Mouse (Mus musculus): ENCODE results near the gene Mblac2.
"Not testable (repeated sequence)": the region's sequence is repeated elsewhere in the genome, so short reads cannot be mapped to it uniquely, and the experiment has no call there.

Mblac2 gene

DNA sequence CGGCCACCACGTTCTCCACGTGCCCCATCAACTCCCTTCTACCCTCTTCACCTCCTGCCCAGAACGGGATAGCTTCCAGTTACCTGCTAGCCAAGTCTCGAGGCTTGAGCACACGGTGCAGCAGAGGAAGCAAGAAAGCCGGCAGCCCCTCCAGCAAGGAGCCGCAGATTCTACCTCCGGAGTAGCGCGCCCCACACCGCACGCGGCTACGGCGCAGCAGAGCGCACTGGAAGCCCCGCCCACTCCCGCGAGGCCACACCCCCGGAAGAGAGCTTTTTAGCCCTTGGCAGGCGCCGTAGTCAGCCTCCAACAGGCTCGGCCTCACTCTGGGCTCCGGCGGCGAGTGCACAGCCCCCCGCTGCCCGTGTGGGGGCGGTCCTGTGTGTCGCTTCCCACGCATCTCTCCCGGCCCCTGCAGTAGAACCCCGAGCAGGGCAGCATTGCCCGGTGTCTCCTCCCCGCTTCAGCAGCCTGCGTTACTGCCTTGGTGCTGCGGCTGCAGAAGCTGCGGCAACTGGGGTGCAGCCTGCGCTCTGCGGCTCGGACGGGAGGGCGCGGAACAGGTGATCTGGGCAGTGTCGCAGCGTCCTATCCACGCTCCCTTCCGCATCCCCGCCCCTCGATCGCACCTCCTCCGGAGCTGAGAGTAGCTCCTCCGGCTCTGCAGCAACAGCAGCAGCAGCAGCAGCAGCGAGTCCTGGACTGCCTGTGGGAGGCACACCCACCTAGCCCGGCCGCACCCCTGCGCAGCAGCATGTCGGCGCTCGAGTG, at the start of gene Mblac2, which contains the start of gene Polr3g:
Mblac2 (plus strand) TSS at position 567 of the 771 bp plus-strand sequence.
Polr3g (minus strand) TSS at position 239 of the 771 bp plus-strand sequence.
- DNase-seq (ENCODE audit: low spot score), result peak; percentile 90

DNA sequence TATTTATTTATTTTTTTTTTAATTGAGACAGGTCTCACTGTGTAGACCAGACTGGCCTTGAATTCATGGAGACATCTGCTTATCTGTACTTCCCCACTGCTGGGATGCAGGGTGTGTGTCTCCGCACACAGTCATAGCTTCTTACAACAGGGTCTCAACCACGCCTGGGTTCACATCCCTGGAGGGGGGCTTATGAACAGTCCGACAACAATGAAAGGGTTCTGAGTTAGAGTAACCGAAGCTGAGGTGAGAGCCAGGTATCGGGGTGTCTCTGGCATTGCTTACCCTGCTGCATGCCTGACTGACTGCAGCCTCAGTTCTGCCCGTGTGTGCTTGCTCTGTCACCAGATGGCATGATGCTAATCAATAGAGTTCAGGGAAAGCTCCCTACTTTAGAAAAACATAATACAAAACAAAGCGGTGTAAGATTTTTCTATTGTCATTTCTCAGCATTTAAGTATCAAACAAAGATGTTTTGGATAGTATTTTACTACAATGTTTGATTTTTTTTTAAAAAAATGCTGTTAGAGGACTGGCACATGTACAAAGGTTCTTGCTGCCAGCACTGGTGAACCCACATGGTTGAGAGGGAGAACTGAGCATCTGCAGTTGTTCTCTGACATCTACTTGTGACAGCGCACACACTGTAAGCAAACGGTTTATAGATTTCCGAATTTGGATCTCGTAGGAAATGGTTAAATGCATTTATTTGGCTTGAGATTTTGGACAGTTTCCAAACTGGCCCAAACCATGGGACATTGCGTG, 47.4 kb upstream of the Mblac2 start:
- DNase-seq (ENCODE audit: low spot score), result no peak

DNA sequence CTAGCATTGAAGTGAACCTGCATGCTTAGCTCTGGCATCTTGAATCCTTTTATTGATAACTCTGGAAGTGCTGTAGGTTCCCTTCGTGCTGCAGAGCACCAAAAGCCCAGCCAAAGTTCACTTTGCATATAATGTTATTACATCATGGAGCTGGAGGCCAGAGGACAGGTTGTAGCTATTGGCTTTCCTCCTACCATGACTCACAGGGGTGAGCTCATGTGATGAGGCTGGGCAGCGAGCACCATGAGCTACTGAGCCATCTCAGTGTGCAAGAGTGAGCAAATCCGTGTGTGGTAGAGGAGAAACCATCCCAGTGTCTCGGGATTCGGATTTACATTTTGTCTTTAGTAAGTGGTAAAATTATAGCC, 46.8 kb upstream of the Mblac2 start:
- DNase-seq (ENCODE audit: low spot score), result no peak

DNA sequence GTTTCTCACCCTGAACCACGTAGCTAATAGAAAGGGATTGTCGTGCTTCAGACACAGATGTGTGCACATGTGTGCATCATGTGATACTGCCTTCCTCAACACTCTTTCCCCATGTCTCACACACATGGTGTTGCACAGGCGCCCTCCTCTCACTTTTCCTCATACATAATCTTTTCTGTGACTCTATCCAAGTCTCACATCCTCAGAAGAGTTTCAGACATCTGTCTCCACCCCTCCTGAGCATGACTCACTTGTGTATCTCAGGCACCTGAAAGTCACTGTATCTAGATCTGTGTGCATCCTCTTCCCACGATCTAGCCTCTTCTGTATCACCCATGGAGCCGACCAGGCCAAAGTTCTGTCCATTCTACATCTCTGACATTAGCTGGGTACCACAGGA, 43.4 kb upstream of the Mblac2 start:
- DNase-seq (ENCODE audit: low spot score), result no peak

DNA sequence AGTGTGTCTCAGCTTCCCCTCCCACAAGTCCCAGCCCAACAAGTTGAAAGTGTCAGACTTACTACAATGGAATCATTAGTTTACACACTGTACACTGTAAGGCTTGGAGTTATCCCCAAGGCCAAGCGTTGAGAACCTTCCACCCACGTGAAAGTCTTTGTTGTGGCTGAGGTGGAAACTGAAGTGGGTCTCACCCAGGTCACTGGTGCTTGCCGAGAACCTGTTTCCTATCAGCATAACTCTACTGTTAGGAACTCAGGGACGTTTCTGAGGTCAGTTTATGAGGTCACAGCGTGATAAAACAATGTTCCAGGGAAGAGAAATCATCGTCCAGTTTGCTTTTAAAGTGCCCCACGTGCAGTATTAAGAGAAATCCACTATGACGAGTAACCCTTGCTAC, 35.8 kb upstream of the Mblac2 start:
- DNase-seq (ENCODE audit: low spot score), result no peak

DNA sequence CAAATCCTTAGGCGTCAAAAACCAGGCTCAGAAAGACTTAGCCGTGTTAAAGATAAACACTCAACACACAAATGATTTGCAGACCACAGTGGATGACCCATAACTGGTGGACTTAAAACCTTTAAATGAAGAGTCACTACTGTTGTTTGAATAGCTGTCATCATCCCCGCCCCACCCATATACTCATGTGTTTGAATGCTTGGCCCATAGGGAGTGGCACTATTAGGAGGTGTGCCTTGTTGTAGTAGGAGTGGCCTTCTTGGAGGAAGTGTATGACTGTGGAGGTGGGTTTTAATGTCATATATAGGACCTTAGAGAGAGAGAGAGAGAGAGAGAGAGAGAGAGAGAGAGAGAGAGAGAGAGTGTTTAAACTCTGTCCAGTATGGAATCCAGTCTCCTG, 28.0 kb upstream of the Mblac2 start:
- no peak for DNase-seq (ENCODE audit: low spot score)

DNA sequence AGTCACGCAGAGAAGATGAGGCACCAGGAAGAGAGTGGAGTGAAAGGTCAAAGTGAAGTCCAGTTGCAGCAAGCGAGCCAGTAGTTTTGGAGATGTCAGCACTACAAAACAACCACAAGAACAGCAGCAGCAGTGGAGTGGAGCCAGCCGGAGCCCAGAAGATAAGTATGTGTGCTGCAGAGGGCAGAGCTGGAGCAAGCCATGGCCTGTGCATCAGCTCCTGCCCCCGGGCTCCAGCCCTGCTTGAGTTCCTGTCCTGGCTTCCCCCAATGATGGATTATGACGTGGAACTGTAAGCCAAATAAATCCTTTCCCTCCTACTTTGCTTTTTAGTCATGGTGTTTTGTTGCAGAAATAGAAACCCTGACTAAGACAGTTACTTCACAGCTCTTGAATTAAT, 26.9 kb upstream of the Mblac2 start:
- DNase-seq (ENCODE audit: low spot score), result no peak

DNA sequence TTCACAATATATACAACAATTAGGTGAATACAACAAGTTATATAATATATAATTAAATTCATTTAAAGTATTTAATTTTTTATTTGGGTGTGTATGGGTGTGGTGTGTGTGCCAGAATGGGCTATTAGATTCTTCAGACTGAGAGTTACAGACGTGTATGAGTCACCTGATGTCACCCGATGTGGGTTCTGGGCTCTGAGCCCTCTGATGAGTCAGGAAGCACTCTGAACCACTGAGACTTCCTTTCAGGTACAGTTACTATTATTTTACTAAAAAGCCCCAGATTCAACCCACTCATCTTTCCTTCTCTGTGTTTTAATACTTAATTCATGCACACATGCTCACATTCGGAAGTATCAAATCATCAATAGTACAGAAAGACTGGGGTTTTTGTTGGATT, 26.3 kb upstream of the Mblac2 start:
- DNase-seq (ENCODE audit: low spot score), result no peak

DNA sequence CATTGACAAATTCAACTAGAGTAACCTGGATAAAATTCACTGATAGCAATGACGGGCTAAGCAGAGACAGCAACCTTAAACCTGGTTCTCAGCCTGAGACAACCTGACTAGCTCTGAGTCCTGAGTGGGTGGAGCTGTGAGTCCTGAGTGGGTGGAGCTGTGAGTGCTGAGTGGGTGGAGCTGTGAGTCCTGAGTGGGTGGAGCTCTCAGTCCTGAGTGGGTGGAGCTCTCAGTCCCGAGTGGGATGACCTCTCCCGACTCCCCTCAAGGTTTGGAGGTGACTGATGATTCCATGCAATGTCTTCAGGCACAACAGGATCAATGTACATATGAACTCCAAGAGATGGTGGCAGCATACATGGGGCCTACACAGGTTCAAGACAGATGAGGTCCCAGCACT, 21.6 kb upstream of the Mblac2 start:
- no peak for DNase-seq (ENCODE audit: low spot score)

DNA sequence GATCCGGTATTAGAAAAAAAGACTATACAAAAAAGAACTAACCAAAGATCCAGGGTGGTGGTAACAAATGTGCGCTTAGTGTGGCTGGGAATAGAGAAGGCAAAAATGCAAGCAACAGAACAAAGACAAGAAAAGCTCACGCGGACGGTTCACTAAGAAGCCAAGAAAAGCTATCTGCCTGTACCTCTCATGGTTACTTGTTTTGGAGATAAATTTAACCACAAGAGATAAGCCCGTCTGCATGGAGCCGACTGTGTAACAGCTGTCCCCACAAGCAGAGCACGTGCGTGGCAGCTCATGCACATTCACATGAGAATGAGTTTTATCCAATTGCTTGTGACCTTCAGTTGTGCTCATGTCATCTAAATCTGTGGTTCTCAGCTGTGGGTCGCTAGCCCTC, 20.7 kb upstream of the Mblac2 start:
- peak; percentile 76 for DNase-seq (ENCODE audit: low spot score)

DNA sequence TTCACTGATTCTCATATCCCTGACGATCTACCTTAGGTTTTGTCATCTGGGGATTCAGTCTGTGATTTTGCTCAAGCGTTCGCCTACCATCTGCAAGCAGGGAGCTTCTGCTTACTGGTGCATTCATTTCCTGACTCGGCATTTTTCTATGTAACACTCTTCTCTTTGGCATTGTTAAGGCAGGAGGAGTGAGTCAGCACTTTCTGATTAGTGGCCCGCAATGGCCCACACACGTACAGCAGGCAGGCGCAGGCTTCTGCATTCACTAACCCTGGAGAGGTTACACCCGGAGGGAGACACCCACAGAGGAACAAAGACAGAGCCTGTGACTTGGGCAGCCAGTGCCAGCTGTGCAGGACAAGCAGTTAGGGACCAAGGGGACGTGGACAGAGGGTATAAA, 19.5 kb upstream of the Mblac2 start:
- peak; percentile 14 for DNase-seq (ENCODE audit: low spot score)

DNA sequence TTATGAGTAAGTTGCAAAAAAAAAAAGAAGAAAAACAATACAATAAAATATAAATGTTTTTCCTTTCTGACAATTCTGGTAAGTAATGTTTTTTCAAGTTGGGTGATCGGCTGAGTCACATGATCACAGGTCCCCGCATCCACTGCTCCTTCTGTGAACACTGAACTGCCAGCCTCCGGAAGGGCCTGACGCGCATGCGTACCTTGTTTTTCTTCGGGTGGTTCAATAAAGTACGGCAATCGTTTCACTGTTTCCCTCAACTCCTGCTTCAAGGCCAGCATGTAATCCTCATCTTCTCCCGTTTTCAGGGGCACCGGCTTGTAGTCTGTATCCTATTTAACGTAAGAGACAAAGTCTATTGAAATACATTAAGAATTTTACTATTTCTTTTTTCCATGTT, 16.7 kb upstream of the Mblac2 start:
- DNase-seq (ENCODE audit: low spot score), result no peak

DNA sequence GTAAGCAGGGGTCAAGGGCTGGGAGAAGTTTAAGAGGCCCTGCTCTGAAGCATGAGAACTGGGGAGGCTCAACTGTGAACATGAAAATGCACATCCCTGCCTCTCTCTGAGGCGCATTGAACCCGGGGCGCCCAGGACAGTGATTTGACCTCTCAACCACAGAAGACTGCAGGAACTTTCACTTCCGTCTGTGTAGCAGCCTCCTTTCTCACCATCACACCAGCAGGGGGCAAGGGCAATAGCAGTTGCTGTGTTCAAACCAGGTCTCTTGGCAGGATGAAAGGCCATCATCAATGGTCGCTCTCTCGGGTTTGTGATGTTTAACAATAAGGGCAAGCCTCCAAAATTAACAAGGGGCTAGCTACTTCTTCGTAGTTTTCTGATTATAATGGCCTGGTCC, 8.0 kb upstream of the Mblac2 start:
- DNase-seq (ENCODE audit: low spot score), result no peak

DNA sequence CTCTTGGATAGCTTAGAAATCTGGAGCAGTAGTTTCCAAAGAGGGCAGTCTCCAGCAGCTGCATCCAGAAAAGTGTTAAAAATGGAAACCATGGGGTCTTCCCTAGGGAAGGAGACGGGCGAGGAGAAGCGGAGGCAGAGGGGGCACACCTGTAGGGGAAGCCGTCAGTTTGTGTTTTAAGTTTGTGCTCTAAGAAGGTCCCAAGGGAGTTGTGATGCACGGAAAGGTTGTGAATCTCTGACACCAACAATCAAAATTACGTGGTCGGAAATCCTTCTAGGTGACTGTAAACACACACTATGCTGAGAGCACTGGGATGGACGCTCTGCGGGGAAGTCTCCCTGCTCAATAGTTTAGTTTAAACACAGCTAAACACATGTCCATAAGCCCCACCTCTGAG, 7.5 kb upstream of the Mblac2 start:
- no peak for DNase-seq (ENCODE audit: low spot score)

DNA sequence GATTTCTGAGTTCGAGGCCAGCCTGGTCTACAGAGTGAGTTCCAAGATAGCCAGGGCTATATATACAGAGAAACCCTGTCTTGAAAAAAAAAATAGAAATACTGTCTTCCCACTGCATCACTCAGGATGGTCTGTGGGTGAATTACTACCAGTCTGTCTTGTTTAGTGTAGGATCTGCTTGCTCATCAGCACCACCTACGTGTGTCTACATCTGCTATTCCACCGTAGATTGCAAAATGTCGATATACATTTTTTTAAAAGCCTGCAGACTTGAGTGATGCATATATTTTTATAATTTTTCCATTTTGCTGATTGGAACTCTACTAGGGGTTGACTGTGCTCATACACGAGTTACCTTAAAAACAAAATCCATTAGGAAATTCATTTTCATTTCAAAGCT, 4.8 kb upstream of the Mblac2 start:
- DNase-seq (ENCODE audit: low spot score), result no peak

DNA sequence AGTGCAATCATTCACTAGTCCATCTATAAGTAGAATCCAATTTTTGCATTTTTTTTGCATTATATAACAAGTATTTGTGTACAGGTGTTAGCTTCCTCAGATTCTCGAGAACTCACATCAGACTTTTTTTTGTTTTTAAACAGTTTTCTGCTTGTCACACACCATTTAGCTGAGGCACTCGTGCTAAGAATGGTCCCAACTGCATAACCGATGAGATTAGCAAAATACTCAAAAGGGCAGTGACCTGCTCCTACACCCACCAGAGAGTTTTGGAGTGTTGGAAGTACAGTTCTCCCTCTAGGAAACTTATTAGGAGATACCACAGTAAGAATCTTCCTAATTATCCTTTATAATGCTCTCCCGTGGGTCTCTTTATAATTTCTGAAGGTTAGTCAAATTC, 1.3 kb upstream of the Mblac2 start:
- no peak for DNase-seq (ENCODE audit: low spot score)

DNA sequence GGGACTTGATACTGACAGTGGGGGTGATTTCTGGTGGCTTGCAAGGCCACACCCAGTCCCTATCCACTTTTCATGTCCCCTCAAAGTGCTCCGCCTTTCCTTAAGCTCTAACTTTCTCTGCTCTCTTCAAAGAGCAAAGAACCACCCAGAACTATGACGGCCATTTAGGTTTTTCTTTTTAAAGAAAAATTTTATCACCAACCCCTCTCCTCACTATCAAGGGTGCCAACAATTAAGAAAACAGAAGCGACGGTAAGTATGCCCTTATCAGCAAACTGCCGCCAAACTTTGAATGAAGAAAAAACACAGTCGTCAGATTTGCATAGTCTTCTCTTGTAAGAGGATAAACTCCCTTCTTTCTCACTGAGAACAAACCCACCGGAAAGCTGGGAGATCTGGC, 875 bp upstream of the Mblac2 start:
- no peak for DNase-seq (ENCODE audit: low spot score)

DNA sequence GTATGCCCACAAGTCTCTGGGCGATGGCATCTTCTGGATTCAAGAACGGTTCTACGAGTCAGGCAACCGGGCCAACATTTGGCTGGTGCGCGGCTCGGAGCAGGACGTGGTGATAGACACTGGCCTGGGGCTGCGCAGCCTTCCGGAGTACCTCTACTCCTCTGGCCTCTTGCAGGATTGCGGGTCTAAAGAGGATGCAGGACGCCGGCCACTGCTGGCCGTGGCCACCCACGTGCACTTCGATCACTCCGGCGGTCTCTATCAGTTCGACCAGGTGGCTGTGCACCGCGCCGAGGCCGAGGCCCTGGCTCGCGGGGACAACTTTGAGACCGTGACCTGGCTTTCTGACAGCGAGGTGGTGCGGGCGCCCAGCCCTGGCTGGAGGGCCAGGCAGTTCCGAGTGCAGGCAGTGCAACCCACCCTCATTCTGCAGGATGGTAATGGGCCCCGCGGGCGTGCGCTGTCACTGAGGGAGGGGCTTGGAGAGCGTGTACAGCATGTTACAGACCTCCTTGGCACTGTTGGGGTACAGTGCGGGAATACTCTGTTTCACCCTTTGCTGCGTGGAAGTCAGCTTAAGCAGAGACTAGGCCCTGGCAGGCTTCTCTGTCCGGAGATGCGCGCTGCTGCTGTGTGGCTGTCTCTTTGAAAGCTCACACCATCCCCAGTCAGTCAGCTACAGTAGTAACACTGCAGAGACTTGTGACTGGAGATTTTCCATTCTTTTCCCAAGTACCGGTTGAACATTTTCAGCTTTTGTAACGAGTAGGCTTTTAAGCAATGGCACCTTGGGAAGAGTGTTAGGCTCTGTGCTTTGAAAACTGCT, 618 bp downstream of the Mblac2 start:
- DNase-seq (ENCODE audit: low spot score), result no peak

DNA sequence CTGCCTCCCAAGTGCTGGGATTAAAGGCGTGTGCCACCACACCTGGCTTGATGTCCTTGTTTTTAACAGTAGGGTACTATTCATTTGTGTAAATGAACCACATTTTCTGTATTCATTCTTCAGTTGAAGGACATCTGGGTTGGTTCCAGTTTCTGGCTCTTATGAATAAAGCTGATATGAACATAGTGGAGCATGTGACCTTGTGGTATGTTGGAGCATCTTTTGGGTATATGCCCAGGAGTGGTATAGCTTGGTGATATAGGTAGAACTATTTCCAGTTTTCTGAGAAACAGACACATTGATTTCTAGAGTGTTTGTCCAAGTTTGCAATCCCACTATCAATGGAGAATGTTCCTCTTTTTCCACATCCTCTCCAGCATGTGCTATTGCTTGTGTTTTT, 2.8 kb downstream of the Mblac2 start:
- DNase-seq (ENCODE audit: low spot score), result no peak

DNA sequence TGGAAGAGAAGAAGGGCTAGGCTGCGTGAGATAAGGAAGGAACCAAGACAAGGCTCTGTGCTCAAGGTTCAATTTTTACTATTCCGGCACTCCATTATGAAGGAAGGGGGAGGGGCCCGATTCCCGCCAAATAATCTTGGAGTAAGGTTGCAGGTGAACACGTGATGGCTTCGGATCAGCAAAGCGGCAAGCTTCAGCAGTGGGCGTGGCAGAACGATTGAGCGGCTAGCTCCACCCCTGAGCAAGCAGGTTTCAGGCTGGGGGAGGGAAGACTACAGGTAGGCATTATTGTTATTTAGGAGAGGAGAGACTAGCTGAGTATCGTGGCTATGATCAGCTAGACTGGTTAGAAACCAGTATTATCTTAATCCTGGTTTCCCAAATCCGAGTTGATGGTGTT, 17.0 kb downstream of the Mblac2 start:
- not testable (repeated sequence) for DNase-seq (ENCODE audit: low spot score)

DNA sequence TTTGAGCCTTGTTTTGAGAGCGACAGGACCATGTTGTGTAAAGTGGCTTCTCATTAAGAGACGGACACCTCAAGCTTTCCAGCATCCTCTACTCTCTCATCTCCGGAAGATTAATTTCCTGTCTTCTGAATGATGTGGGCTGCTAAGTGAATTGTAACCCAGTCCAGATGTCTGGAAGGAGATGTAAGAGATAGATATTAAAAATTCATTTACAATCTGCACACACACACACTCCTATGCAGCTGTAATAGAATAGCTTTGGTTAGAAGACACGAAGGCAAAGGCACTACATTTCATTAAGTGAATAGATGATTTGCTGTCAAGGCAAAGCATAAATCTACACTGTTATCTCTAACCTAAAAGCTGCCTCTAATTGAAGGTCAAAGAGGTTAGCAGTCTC, 18.0 kb downstream of the Mblac2 start:
- DNase-seq (ENCODE audit: low spot score), result no peak

DNA sequence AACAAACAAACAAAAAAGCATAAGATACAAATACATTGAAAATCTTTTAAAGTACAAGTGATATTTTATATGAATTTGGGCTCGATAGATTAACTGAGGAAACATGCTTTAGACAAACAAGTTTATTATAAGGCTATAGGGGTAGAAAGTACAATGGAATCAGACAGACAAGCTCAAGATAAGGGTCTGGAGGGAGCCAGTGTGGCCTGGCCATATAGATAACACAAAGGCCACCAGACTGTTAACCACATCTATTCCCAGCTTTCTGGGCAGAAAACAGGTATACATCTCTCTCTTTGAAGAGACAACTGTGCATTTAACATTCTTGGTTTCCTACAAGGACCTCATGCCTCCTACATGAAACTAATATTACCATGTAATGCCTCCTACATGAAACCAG, 19.2 kb downstream of the Mblac2 start:
- no peak for DNase-seq (ENCODE audit: low spot score)

DNA sequence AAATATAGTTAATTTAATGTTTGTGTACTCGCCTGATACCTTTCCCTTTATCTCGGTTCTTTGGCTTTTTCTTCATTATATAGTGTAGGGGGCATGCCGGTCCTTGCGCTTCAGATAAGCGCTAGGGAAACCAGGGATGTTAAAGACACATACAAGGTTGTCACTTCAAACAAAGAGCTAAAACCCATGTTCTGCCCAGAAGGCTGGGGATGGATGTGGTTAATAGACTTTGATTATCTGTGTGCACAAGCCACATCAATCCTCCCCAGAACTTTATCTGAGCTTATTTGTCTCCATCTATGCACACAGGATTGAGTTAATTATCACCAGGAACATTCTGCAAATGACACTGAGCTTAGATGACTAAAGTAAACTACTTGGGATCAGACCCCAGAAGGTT, 25.5 kb downstream of the Mblac2 start:
- no peak for DNase-seq (ENCODE audit: low spot score)
